19 mouse cellular contexts compared by ENCODE assay signal in genomic region chr17:50687670-50688069, GRCm38 (mm10).
"Had no signal": no experiment of that assay in that cellular context is flagged by ENCODE, and none has a peak within 500 bp of the region (broad histone marks: within the 10 kb centered on the region; RNA-seq: fewer than 3 reads in every experiment).

No protein-coding gene starts in this region.

- H3K9me3 ChIP-seq: embryonic facial prominence, embryonic 10.5 days; embryonic facial prominence, embryonic 12.5 days; embryonic facial prominence, embryonic 15.5 days; forebrain, embryonic 10.5 days; forebrain, embryonic 12.5 days; forebrain, embryonic 13.5 days; forebrain, embryonic 15.5 days had no signal

- H3K36me3 ChIP-seq: forebrain, embryonic 15.5 days had no signal

- H3K9ac ChIP-seq: embryonic facial prominence, embryonic 12.5 days; embryonic facial prominence, embryonic 13.5 days; embryonic facial prominence, embryonic 15.5 days; forebrain, embryonic 12.5 days; forebrain, embryonic 13.5 days; forebrain, embryonic 15.5 days; forebrain, postnatal 0 days had no signal

- H3K4me1 ChIP-seq: embryonic facial prominence, embryonic 12.5 days; embryonic facial prominence, embryonic 13.5 days; embryonic facial prominence, embryonic 15.5 days; forebrain, embryonic 13.5 days; forebrain, embryonic 15.5 days had no signal

- H3K4me3 ChIP-seq: embryonic facial prominence, embryonic 10.5 days; embryonic facial prominence, embryonic 12.5 days; embryonic facial prominence, embryonic 13.5 days; embryonic facial prominence, embryonic 15.5 days; erythroblast, embryonic 14.5 days; forebrain, embryonic 10.5 days; forebrain, embryonic 12.5 days; forebrain, embryonic 13.5 days; forebrain, embryonic 15.5 days; heart, adult 2 months had no signal

- H3K4me2 ChIP-seq: embryonic facial prominence, embryonic 12.5 days; embryonic facial prominence, embryonic 13.5 days; embryonic facial prominence, embryonic 15.5 days; forebrain, embryonic 12.5 days; forebrain, embryonic 13.5 days; forebrain, embryonic 15.5 days had no signal

- ATAC-seq: forebrain, embryonic 13.5 days; forebrain, embryonic 14.5 days; forebrain, embryonic 15.5 days; forebrain, embryonic 16.5 days; forebrain, postnatal 0 days had no signal

- DNase-seq: embryo, embryonic 11 days; forebrain, postnatal 0 days; gastrocnemius, postnatal 10 days; gastrocnemius, postnatal 14 days; gastrocnemius, postnatal 25 days; heart, adult 11 months; heart, adult 18-20 months; heart, adult 2 months had no signal

- H3K27me3 ChIP-seq: embryonic facial prominence, embryonic 12.5 days; embryonic facial prominence, embryonic 13.5 days; embryonic facial prominence, embryonic 15.5 days; forebrain, embryonic 12.5 days; forebrain, embryonic 13.5 days; forebrain, embryonic 15.5 days had no signal

- H3K27ac ChIP-seq: embryonic facial prominence, embryonic 10.5 days; embryonic facial prominence, embryonic 12.5 days; embryonic facial prominence, embryonic 13.5 days; embryonic facial prominence, embryonic 15.5 days; forebrain, embryonic 10.5 days; forebrain, embryonic 12.5 days; forebrain, embryonic 13.5 days; forebrain, embryonic 15.5 days; heart, adult 2 months had no signal
